Mouse (Mus musculus): ENCODE results near the gene Ccr7. TPM values are rescaled to one million over a fixed set of nuclear protein-coding genes. Genes with fewer than 3 reads are reported as not detected.

The Ccr7 gene
- polyA plus RNA-seq, 1 experiment, result not detected

- no peaks in the 10 kb centered on the region for H3K4me1 ChIP-seq (ENCODE audit: control insufficient read depth, insufficient read depth, low read length)
- H3K4me3 ChIP-seq (ENCODE audit: insufficient read depth, low read length), result no peak overlapping the region
- H3K27ac ChIP-seq (ENCODE audit: insufficient read depth, low read depth, low read length), result no peak overlapping the region
- TF ChIP-seq POLR2A (IDR thresholded peaks at IDR 0.05; ENCODE audit: borderline replicate concordance, low read depth, low read length), result no peak
- no peak for TF ChIP-seq CTCF (IDR thresholded peaks at IDR 0.05; ENCODE audit: low read depth, low read length)
These were observed 34.2 kb downstream of the Ccr7 start for GRCm38 (mm10) chr11:99120524-99121217.

- Histone ChIP-seq H3K4me3 (ENCODE audit: insufficient read depth, low read length) (no peak overlapping the region), H3K27ac (ENCODE audit: insufficient read depth, low read depth, low read length) (no peak overlapping the region), H3K4me1 (ENCODE audit: control insufficient read depth, insufficient read depth, low read length) (no peaks in the 10 kb centered on the region)
- TF ChIP-seq CTCF (IDR thresholded peaks at IDR 0.05; ENCODE audit: low read depth, low read length) (no peak), POLR2A (IDR thresholded peaks at IDR 0.05; ENCODE audit: borderline replicate concordance, low read depth, low read length) (no peak)
These were observed 35.9 kb downstream of the Ccr7 start for GRCm38 (mm10) chr11:99118963-99119362.

- Histone ChIP-seq H3K4me3 (ENCODE audit: insufficient read depth, low read length) (no peak overlapping the region), H3K27ac (ENCODE audit: insufficient read depth, low read depth, low read length) (no peak overlapping the region), H3K4me1 (ENCODE audit: control insufficient read depth, insufficient read depth, low read length) (no peaks in the 10 kb centered on the region)
- TF ChIP-seq POLR2A (IDR thresholded peaks at IDR 0.05; ENCODE audit: borderline replicate concordance, low read depth, low read length) (no peak), CTCF (IDR thresholded peaks at IDR 0.05; ENCODE audit: low read depth, low read length) (no peak)
These were observed 36.5 kb downstream of the Ccr7 start for GRCm38 (mm10) chr11:99118420-99118819.

- H3K27ac ChIP-seq (ENCODE audit: insufficient read depth, low read depth, low read length), result no peak overlapping the region
- TF ChIP-seq CTCF (IDR thresholded peaks at IDR 0.05; ENCODE audit: low read depth, low read length), result no peak
- no peak for TF ChIP-seq POLR2A (IDR thresholded peaks at IDR 0.05; ENCODE audit: borderline replicate concordance, low read depth, low read length)
- H3K4me1 ChIP-seq (ENCODE audit: control insufficient read depth, insufficient read depth, low read length), result no peaks in the 10 kb centered on the region
These were observed 37.0 kb downstream of the Ccr7 start for GRCm38 (mm10) chr11:99117907-99118306.

GRCm38 (mm10) chr11:99115940-99116339 is 38.9 kb downstream of the Ccr7 start:
- Histone ChIP-seq H3K4me1 (ENCODE audit: control insufficient read depth, insufficient read depth, low read length) (no peaks in the 10 kb centered on the region), H3K4me3 (ENCODE audit: insufficient read depth, low read length) (no peak overlapping the region), H3K27ac (ENCODE audit: insufficient read depth, low read depth, low read length) (no peak overlapping the region)
- TF ChIP-seq POLR2A (IDR thresholded peaks at IDR 0.05; ENCODE audit: borderline replicate concordance, low read depth, low read length), result no peak
- no peak for TF ChIP-seq CTCF (IDR thresholded peaks at IDR 0.05; ENCODE audit: low read depth, low read length)

More at GRCm38 (mm10) chr11:99117907-99118306, 37.0 kb downstream of the Ccr7 start:
- no peak overlapping the region for H3K4me3 ChIP-seq (ENCODE audit: insufficient read depth, low read length)

- no peak for TF ChIP-seq CTCF (IDR thresholded peaks at IDR 0.05; ENCODE audit: low read depth, low read length)
- TF ChIP-seq POLR2A (IDR thresholded peaks at IDR 0.05; ENCODE audit: borderline replicate concordance, low read depth, low read length), result no peak
- no peaks in the 10 kb centered on the region for H3K4me1 ChIP-seq (ENCODE audit: control insufficient read depth, insufficient read depth, low read length)
- H3K27ac ChIP-seq (ENCODE audit: insufficient read depth, low read depth, low read length), result no peak overlapping the region
- no peak overlapping the region for H3K4me3 ChIP-seq (ENCODE audit: insufficient read depth, low read length)
These were observed 41.8 kb downstream of the Ccr7 start for GRCm38 (mm10) chr11:99113111-99113510.

- Histone ChIP-seq H3K27ac (ENCODE audit: insufficient read depth, low read depth, low read length) (no peak overlapping the region), H3K4me3 (ENCODE audit: insufficient read depth, low read length) (no peak overlapping the region), H3K4me1 (ENCODE audit: control insufficient read depth, insufficient read depth, low read length) (no peaks in the 10 kb centered on the region)
- TF ChIP-seq POLR2A (IDR thresholded peaks at IDR 0.05; ENCODE audit: borderline replicate concordance, low read depth, low read length) (no peak), CTCF (IDR thresholded peaks at IDR 0.05; ENCODE audit: low read depth, low read length) (no peak)
These were observed 42.2 kb downstream of the Ccr7 start for GRCm38 (mm10) chr11:99112700-99113099.

- Histone ChIP-seq H3K4me3 (ENCODE audit: insufficient read depth, low read length) (no peak overlapping the region), H3K4me1 (ENCODE audit: control insufficient read depth, insufficient read depth, low read length) (no peaks in the 10 kb centered on the region), H3K27ac (ENCODE audit: insufficient read depth, low read depth, low read length) (no peak overlapping the region)
- TF ChIP-seq POLR2A (IDR thresholded peaks at IDR 0.05; ENCODE audit: borderline replicate concordance, low read depth, low read length), result no peak
- TF ChIP-seq CTCF (IDR thresholded peaks at IDR 0.05; ENCODE audit: low read depth, low read length), result no peak
These were observed 43.2 kb downstream of the Ccr7 start for GRCm38 (mm10) chr11:99111631-99112030.

- no peaks in the 10 kb centered on the region for H3K4me1 ChIP-seq (ENCODE audit: control insufficient read depth, insufficient read depth, low read length)
- TF ChIP-seq CTCF (IDR thresholded peaks at IDR 0.05; ENCODE audit: low read depth, low read length) (no peak), POLR2A (IDR thresholded peaks at IDR 0.05; ENCODE audit: borderline replicate concordance, low read depth, low read length) (no peak)
- H3K4me3 ChIP-seq (ENCODE audit: insufficient read depth, low read length), result no peak overlapping the region
- H3K27ac ChIP-seq (ENCODE audit: insufficient read depth, low read depth, low read length), result no peak overlapping the region
These were observed 43.7 kb downstream of the Ccr7 start for GRCm38 (mm10) chr11:99111155-99111554.

GRCm38 (mm10) chr11:99110370-99111110 is 44.3 kb downstream of the Ccr7 start:
- Histone ChIP-seq H3K4me3 (ENCODE audit: insufficient read depth, low read length) (no peak overlapping the region), H3K27ac (ENCODE audit: insufficient read depth, low read depth, low read length) (no peak overlapping the region), H3K4me1 (ENCODE audit: control insufficient read depth, insufficient read depth, low read length) (no peaks in the 10 kb centered on the region)
- 0 out of 2 replicates have a peak, but pooled peaks have one; percentile 7 for TF ChIP-seq CTCF (IDR thresholded peaks at IDR 0.05; ENCODE audit: low read depth, low read length)
- TF ChIP-seq POLR2A (IDR thresholded peaks at IDR 0.05; ENCODE audit: borderline replicate concordance, low read depth, low read length), result no peak

Data from bone marrow macrophage, adult 2 months (primary cell).